Mouse (Mus musculus): Measurements from ENCODE around the gene Epb41.
A peak's percentile ranks its signal among the peaks of the same experiment; 100 is the strongest.

Gene Epb41

GRCm38 (mm10) chr4:132007123-132007522 lies 68.0 kb downstream of the Epb41 start:
- no peak for DNase-seq (ENCODE audit: low spot score)

- DNase-seq (ENCODE audit: low spot score): no peak
Measured at GRCm38 (mm10) chr4:131998641-131999040, 76.5 kb downstream of the Epb41 start.

DNA sequence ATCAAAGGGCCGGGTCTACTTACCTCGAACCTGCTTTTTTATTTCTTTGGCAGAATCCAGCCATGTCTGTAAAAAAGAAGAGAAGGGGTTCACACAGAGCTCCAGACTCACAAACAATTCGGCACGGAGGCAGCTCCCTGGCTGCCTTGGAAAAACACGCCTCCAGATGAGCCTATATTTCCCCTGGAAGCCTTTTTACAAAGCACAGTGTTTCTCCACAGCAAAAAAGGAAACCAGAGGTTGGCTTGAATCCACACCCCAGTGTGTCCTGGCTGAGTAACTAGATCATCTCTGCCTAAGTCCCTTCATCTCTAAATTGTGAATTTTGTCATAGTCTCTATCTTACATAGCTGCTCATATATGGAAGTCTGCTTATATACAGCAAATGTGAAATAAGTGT lies 77.6 kb downstream of the Epb41 start:
- peak; percentile 25 for DNase-seq (ENCODE audit: low spot score)

- DNase-seq (ENCODE audit: low spot score): no peak
Measured at GRCm38 (mm10) chr4:131996985-131997384, 78.1 kb downstream of the Epb41 start.

DNA sequence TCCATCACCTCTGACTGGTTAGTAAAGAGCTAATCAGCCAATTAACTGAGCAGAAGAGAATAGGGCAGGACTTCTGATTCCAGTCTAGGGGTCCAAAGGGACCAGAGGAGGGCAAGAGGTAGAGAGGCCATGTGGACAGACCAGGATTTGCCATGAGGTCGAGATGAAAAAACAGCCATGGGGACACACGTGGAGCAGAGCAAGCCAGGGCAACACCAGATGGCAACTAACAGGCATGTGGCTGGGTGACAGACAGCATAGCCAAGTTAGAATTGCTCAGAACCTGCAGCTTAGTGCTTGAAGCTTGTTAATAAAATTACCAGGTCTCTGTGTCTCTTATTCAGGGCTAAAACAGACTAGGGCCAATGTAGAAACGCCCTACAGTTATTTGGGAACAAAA lies 81.3 kb downstream of the Epb41 start:
- DNase-seq (ENCODE audit: low spot score): no peak

GRCm38 (mm10) chr4:131982881-131983538 lies 92.1 kb downstream of the Epb41 start:
- DNase-seq (ENCODE audit: low spot score): no peak

GRCm38 (mm10) chr4:131981755-131982154 lies 93.4 kb downstream of the Epb41 start:
- no peak for DNase-seq (ENCODE audit: low spot score)

DNA sequence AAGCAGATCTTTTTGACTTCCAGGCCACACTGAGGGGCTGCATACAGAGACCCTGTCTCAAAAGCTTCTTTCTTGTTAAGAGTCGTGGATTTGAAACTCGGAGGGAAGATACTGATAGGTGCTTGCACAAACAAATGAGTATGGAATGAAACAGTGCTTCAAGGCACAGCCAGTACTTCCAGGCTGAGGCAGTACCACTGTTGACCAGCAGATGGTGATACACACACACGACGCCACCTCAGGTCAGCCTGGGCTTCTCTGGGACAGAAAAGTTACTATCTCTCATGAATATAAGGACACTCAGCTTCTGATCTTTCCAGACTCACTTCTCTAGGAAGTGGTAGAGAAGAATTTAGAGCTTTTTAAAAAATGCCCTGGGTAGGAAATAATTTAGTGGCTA lies 97.9 kb downstream of the Epb41 start:
- peak; percentile 62 for DNase-seq (ENCODE audit: low spot score)

- no peak for DNase-seq (ENCODE audit: low spot score)
Measured at GRCm38 (mm10) chr4:131970244-131970853, 104.8 kb downstream of the Epb41 start.

DNA sequence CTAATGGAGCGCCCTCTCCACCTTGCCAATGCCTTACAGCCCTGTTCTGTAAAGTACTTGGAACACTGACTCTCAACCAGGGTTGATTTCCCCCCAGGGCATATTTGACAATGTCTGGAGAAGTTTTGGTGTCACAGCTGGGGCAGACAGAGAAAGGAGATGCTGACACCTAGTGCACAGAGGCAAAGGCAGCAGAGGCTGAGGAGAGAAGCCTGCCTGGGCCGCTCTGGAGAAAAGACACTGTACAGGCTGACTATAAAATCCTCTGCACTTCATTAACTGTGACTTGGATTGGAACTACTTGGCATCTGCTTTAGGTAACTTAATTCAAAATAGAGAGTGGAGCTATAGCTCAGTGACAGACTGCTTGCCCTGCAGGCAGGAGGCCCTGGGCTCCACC lies 106.2 kb downstream of the Epb41 start:
- DNase-seq (ENCODE audit: low spot score): no peak

DNA sequence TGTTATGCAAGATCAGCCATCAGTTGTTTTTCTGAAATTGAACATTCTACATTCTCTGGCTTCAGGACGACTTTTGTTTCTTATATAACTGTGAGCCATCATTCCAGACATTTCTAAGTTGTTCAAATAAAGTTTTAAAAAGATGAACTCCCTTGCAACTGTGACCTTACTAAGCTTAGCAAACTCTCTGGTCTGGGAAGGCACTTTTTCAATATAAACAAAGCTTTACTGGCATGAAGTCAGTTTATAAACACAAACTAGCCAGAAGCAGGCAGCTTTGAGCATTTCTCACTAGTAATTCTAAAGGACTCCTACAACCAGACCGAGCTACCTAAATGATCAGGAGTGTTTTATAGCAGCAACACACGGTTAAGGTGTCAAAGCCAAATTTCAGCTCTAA lies 118.0 kb downstream of the Epb41 start:
- no peak for DNase-seq (ENCODE audit: low spot score)

DNA sequence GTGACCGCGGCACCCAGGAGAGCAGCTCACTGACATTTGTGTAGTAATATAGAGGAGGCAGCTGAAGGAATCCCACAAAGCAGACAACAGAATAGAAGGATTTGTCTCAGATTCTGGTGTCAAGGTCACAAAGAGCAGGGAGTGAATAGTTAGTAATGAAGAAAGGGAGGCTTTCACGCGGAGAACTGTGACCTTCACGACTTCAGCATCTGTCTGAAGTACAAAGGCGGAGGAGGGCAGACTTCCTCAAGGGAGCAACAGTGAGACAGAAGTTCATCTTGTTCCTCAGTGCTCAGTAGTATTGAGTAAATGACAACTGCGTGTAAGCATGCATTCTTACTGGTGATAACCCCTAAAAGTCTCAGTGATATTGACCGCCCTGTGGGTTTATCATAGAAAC lies 124.5 kb downstream of the Epb41 start:
- no peak for DNase-seq (ENCODE audit: low spot score)

DNA sequence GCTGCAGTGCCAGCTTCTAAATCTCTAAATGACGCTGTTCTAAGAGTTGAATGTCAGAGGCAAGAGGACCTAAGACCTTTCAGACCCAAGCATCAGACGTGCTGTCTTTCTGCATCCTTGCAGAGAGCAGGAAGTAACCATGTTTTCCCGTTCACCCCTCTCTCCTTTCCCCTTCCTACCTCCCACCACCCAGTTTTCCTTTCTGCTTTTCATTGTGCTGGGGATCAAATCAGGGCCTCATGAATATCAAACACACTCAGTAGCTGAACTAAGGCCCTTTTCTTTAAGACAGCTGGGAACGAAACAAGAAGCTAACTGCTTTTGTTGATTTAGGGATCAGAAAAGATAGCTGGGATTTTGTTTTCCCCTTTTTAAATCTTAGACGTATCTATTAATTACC lies 125.2 kb downstream of the Epb41 start:
- DNase-seq (ENCODE audit: low spot score): no peak

GRCm38 (mm10) chr4:131947848-131948247 lies 127.3 kb downstream of the Epb41 start:
- DNase-seq (ENCODE audit: low spot score): no peak

DNA sequence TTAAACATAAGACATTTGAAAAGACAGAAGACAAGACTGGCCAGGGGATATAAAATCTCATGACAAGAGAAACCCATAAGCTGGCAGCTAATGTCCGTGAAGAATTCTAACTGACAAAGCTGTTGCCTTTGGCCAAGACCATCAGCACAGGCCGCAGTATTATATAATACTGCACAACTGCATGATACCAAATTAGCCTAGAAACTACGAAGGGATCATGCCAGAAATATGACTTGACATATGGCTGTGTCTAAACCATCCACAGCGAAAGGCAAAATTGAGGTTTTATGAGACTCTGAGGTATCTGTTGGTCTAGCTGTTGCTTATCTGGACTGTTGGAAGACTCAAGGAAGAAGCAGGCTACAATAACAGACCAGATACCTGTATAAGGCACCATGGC lies 134.3 kb downstream of the Epb41 start:
- no peak for DNase-seq (ENCODE audit: low spot score)

DNA sequence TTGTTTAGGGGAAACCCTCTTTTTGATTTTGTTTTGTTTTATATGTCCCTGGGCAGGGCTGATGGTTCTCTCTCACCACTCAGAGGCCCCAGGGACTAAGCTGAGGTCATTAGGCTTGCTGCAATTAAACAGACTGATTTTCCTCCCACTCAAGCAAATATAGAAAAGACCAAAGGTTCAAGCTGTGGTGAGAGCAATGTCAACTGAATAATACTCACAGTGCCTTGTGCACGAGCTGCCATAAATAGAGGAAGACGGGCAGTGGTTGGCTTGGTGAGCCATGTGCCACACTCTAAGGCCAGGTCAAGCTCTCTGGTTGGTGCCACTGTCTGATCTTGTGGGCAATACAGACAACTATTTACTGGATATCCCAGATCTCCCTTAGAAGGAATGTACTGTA lies 135.7 kb downstream of the Epb41 start:
- DNase-seq (ENCODE audit: low spot score): no peak

DNA sequence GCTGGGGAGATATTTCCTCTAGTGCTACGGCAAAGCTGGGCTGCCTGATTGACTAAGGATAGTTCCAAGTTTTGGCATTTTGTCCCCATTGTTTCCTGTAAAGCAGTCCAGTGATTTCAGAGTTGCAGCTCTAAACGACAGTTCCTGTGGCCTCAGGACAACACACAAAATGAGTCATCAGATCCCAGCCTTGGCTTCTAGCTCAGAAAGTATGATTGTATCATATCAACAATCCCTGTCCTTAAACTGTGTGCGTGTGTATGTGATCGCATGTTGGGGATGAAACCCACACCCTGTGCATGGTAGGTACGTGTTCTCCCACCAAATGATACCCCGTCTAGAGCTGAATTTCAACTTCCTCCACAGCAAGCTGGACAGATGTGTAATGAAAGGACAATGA lies 146.0 kb downstream of the Epb41 start:
- no peak for DNase-seq (ENCODE audit: low spot score)

- no peak for DNase-seq (ENCODE audit: low spot score)
Measured at GRCm38 (mm10) chr4:131924096-131924810, 150.9 kb downstream of the Epb41 start.

GRCm38 (mm10) chr4:131922404-131922803 lies 152.7 kb downstream of the Epb41 start:
- DNase-seq (ENCODE audit: low spot score): no peak

DNA sequence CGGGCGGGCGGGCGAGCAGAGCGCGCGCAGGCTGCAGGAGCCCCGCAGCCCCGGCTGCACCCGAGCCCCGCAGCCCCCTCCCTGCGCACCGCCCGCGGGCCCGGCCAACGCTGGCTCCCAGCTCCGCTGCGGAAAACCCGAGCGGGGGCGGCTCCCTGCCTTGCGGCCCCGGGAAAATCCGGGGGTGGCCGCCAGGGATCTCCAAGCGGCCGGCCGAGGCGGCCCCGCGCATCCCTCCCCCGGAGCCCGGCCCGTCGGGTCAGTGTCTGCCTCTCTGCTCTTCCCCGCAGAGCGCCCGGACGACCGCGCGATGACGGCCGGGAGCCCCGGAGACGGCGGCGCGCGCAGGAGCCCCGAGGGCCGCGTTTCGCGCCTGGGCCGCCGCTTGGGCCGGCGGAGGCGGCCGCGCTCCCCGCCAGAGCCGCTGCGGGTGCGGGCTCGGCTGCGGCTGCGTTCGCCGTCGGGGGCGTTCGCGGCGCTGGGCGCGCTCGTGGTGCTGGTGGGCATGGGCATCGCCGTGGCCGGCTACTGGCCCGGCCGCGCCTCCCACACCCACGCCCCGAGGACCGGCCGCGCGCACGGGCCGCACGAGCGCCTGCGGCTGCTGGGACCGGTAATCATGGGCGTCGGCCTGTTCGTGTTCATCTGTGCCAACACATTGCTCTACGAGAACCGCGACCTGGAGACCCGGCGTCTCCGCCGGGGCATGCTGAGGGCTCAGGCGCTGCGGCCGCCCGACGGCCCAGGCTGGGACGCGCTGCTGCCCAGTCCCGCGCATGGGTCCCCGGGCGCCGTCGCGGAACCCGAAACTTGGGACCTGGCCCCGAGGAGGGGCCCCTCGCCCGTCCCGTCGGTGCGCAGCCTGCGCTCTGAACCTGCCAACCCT lies 153.4 kb downstream of the Epb41 start, which contains the start of gene Tmem200b:
Tmem200b (plus strand) TSS at position 311 of the 886 bp plus-strand sequence.
- DNase-seq (ENCODE audit: low spot score): no peak

DNA sequence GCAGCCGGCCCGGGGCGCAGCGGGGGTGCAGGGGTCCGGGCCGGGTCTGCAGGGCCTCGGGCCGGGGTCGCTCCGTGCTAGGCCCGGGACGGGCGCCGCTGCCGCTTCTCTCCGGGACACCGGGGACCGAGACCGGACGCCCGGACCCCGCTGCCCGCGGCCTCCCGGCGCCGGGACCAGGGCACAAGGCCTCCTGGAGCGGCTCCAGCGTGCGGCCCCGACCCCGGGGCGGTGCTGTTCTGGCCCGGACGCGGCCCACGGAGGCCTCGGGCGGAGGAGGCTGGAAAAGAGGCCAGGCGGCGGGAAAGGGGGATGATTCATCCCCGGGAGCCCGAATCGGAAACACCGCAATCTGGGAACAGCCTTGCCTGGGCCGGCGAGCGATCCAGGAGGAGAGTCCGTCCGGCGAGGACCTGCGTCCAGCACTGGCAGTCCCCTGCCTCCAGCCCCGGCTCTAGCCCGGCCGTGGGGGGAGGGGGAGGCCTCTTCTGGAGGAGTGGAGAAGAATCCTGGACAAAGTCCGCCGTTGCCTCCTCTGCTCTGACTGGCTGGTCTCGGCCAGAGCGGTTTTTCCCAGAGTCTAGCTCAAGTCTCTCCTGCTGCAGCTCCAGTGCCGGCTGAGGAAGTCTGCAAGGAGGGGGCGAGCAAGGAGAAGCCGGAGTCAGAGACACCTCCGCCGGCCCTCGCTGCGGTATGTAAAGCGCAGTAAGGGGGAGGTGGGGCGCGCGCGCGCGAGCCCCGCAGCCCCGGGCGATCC lies 154.3 kb downstream of the Epb41 start:
- no peak for DNase-seq (ENCODE audit: low spot score)

Data from left cerebral cortex, adult 11 months (tissue).